Mouse (Mus musculus): Measurements from ENCODE around the gene Rps19bp1. TPM values are rescaled to one million over a fixed set of nuclear protein-coding genes. Genes with fewer than 3 reads are reported as not detected.

The Rps19bp1 gene
- polyA plus RNA-seq, 1 experiment from 2014 or later, result 62.5 TPM

GRCm38 (mm10) chr15:80271858-80272396 lies 7.8 kb upstream of the Rps19bp1 start:
- H3K27me3 ChIP-seq (ENCODE audit: insufficient read depth, poor library complexity, severe bottlenecking), result peaks cover 32% of the 10 kb centered on the region; the same call in 1 of the 2 replicates
- 75% methylated on average over 3 of the region's 3 CpGs for WGBS
- no peak overlapping the region for H3K4me3 ChIP-seq
- no peak overlapping the region for H3K27ac ChIP-seq
- DNase-seq (ENCODE audit: low spot score), result no peak
- peaks cover 7% of the 10 kb centered on the region; the same call in 1 of the 2 replicates for H3K9me3 ChIP-seq
- no peaks in the 10 kb centered on the region for H3K4me1 ChIP-seq
- no peaks in the 10 kb centered on the region for H3K36me3 ChIP-seq

DNA sequence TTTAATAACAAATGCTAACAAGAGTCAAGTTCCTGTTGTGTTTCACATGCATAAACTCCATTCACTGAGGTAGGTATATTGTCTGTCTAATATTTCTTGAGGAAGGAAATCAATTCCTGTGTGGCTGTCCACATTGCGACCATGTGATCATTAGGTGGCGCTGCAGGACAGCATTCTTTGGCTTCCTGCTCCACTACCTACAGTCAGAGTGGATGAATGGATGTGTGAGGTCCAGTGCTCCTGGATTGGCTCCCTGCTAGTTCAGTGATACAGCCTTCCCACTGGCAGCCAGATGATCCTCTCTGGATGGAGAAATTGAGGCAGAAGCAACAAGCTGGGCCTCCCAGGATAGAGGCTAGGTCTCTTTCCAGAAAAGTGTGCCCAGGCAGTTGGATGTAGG lies 2.2 kb upstream of the Rps19bp1 start:
- DNase-seq (ENCODE audit: low spot score), result peak; percentile 88
- 1% methylated on average over 2 of the region's 2 CpGs for WGBS
- no peak overlapping the region for H3K27ac ChIP-seq
- peaks cover 14% of the 10 kb centered on the region for H3K4me1 ChIP-seq
- H3K36me3 ChIP-seq, result no peaks in the 10 kb centered on the region
- no peak overlapping the region for H3K4me3 ChIP-seq
- H3K27me3 ChIP-seq (ENCODE audit: insufficient read depth, poor library complexity, severe bottlenecking), result no peaks in the 10 kb centered on the region
- peaks cover 7% of the 10 kb centered on the region; the same call in 1 of the 2 replicates for H3K9me3 ChIP-seq

GRCm38 (mm10) chr15:80261100-80261499 lies 3.0 kb downstream of the Rps19bp1 start:
- peaks cover 43% of the 10 kb centered on the region for H3K36me3 ChIP-seq
- no peak for DNase-seq (ENCODE audit: low spot score)
- no peaks in the 10 kb centered on the region for H3K9me3 ChIP-seq
- peaks cover 32% of the 10 kb centered on the region for H3K4me1 ChIP-seq
- 82% methylated on average over 7 of the region's 7 CpGs for WGBS
- no peak overlapping the region for H3K4me3 ChIP-seq
- no peak overlapping the region for H3K27ac ChIP-seq
- H3K27me3 ChIP-seq (ENCODE audit: insufficient read depth, poor library complexity, severe bottlenecking), result no peaks in the 10 kb centered on the region

- peak; percentile 91 for DNase-seq (ENCODE audit: low spot score)
- Histone ChIP-seq H3K36me3 (peaks cover 44% of the 10 kb centered on the region), H3K4me3 (no peak overlapping the region), H3K9me3 (no peaks in the 10 kb centered on the region), H3K4me1 (peaks cover 32% of the 10 kb centered on the region), H3K27ac (no peak overlapping the region), H3K27me3 (ENCODE audit: insufficient read depth, poor library complexity, severe bottlenecking) (no peaks in the 10 kb centered on the region)
- WGBS, result 15% methylated on average over 3 of the region's 3 CpGs
Measured at GRCm38 (mm10) chr15:80260677-80261076, 3.4 kb downstream of the Rps19bp1 start.

DNA sequence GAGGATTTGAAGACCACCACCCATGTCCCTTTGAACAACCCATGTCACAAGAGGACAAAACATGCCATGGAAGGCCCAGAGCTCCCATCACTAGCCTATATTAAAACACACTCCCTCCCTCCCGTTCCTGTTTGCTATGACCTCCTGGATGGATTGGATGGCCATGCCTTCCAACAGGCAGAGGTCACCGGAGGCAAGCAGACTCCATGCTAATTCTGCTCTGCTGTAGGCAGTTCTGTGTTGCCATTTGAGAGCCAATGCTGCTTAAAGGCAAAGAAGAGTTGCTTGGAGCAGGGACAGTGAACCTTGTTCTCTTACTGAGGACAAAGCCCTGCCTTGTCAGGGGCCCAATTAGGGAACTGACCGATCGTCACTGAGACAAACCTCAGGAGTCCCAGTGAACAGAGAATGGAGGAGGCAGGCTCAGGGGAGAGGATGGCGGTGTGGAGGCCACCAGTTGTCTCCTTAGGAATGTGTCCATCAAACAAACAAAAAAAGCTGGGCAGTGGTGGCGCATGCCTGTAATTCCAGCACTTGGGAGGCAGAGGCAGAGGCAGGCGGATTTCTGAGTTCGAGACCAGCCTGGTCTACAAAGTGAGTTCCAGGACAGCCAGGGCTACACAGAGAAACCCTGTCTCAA lies 4.6 kb downstream of the Rps19bp1 start:
- Histone ChIP-seq H3K27me3 (ENCODE audit: insufficient read depth, poor library complexity, severe bottlenecking) (no peaks in the 10 kb centered on the region), H3K9me3 (no peaks in the 10 kb centered on the region), H3K4me1 (peaks cover 33% of the 10 kb centered on the region), H3K4me3 (no peak overlapping the region), H3K27ac (no peak overlapping the region), H3K36me3 (peaks cover 44% of the 10 kb centered on the region)
- DNase-seq (ENCODE audit: low spot score), result no peak
- WGBS, result 77% methylated on average over 8 of the region's 8 CpGs

GRCm38 (mm10) chr15:80258240-80259170 lies 5.6 kb downstream of the Rps19bp1 start:
- H3K4me3 ChIP-seq, result no peak overlapping the region; the same call in 1 of the 2 replicates
- DNase-seq (ENCODE audit: low spot score), result peak; percentile 91

DNA sequence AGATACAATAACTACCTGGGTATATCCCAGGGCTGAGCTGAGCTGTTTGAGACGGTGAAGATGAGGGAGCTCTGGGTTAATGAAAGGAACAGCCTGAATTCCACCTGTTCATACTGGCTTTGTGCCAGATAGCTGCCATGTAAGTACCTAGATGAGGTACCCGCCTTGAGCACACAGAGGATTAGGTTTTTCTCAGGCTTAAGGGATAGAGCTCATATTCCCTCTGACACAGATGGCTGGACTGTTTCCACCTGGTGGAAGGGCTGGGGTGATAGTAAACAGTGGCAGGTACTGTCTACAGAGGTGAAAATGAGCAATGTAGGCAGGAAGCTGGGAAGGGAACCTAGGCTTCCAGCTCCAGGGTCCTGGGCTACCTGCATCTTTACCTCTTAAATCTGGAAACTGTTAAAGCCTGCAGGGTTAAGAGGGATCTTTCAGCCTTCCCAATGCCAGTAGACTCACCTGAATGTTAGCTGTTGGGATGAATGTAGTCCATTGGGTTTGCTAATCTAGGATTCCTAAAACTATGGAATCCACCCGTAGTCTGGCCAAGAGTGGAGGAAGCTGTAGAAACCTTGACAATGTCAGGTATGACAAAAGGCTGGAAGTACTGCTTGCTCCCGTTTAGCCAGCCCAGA lies 6.4 kb downstream of the Rps19bp1 start:
- WGBS, result 33% methylated on average over 4 of the region's 4 CpGs
- no peaks in the 10 kb centered on the region for H3K9me3 ChIP-seq
- no peak for DNase-seq (ENCODE audit: low spot score)
- no peaks in the 10 kb centered on the region for H3K27me3 ChIP-seq (ENCODE audit: insufficient read depth, poor library complexity, severe bottlenecking)
- H3K4me3 ChIP-seq, result peak overlapping the region; percentile 77; the same call in 1 of the 2 replicates
- peaks cover 37% of the 10 kb centered on the region for H3K4me1 ChIP-seq
- peak overlapping the region; percentile 67; the same call in 1 of the 2 replicates for H3K27ac ChIP-seq
- H3K36me3 ChIP-seq, result peaks cover 50% of the 10 kb centered on the region

More at GRCm38 (mm10) chr15:80258240-80259170, 5.6 kb downstream of the Rps19bp1 start:
- H3K27ac ChIP-seq, result peak overlapping the region; percentile 67; the same call in 1 of the 2 replicates
- peaks cover 42% of the 10 kb centered on the region for H3K4me1 ChIP-seq
- no peaks in the 10 kb centered on the region for H3K27me3 ChIP-seq (ENCODE audit: insufficient read depth, poor library complexity, severe bottlenecking)
- H3K36me3 ChIP-seq, result peaks cover 44% of the 10 kb centered on the region
- no peaks in the 10 kb centered on the region for H3K9me3 ChIP-seq
- 54% methylated on average over 11 of the region's 11 CpGs for WGBS

DNA sequence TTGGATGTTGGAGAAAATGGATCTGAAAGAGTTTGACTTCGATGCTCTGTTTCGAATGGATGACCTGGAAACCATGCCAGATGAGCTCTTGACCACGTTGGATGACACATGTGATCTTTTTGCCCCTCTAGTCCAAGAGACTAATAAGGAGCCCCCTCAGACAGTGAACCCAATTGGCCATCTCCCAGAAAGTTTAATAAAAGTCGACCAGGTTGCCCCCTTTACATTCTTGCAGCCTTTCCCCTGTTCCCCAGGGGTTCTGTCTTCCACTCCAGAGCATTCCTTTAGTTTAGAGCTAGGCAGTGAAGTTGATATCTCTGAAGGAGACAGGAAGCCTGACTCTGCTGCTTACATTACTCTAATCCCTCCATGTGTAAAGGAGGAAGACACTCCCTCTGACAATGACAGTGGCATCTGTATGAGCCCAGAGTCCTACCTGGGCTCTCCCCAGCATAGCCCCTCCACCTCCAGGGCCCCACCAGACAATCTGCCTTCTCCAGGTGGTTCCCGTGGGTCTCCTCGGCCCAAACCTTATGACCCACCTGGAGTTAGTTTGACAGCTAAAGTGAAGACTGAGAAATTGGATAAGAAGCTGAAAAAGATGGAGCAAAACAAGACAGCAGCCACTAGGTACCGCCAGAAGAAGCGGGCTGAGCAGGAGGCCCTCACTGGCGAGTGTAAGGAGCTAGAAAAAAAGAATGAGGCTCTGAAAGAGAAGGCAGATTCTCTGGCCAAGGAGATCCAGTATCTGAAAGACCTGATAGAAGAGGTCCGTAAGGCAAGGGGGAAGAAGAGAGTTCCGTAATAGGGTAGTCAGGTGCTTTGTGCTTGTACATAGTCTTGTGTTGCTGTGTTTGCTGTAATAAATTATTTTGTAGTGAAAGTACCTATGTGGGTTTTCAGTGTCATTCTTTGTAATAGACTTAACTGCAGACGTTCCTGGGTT lies 7.2 kb downstream of the Rps19bp1 start:
- 67% methylated on average over 12 of the region's 12 CpGs for WGBS
- Histone ChIP-seq H3K4me1 (peaks cover 37% of the 10 kb centered on the region), H3K36me3 (peaks cover 50% of the 10 kb centered on the region)

DNA sequence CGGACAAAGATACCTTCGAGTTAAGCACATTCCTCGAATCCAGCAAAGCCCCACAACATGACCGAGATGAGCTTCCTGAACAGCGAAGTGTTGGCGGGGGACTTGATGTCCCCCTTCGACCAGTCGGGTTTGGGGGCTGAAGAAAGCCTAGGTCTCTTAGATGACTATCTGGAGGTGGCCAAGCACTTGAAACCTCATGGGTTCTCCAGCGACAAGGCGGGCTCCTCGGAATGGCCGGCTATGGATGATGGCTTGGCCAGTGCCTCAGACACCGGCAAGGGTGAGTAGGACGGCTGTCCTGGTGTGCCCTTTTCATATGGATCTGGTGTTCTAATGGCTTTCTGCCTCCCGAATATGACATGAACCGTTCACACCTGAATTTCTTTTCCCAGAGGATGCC lies 7.9 kb downstream of the Rps19bp1 start:
- WGBS, result 9% methylated on average over 16 of the region's 16 CpGs
- peaks cover 44% of the 10 kb centered on the region for H3K4me1 ChIP-seq
- H3K27ac ChIP-seq, result peak overlapping the region; percentile 97
- H3K4me3 ChIP-seq, result peak overlapping the region; percentile 77
- H3K36me3 ChIP-seq, result peaks cover 52% of the 10 kb centered on the region
- H3K9me3 ChIP-seq, result no peaks in the 10 kb centered on the region
- no peak for DNase-seq (ENCODE audit: low spot score)
- no peaks in the 10 kb centered on the region for H3K27me3 ChIP-seq (ENCODE audit: insufficient read depth, poor library complexity, severe bottlenecking)

More for the DNA sequence above, 7.2 kb downstream of the Rps19bp1 start:
- no peaks in the 10 kb centered on the region for H3K27me3 ChIP-seq (ENCODE audit: insufficient read depth, poor library complexity, severe bottlenecking)
- DNase-seq (ENCODE audit: low spot score), result no peak
- peak overlapping the region; percentile 77 for H3K4me3 ChIP-seq
- H3K27ac ChIP-seq, result peak overlapping the region; percentile 97
- H3K9me3 ChIP-seq, result no peaks in the 10 kb centered on the region

- WGBS, result under 1% methylated on average over 51 of the region's 51 CpGs
- peaks cover 50% of the 10 kb centered on the region for H3K4me1 ChIP-seq
- H3K27me3 ChIP-seq (ENCODE audit: insufficient read depth, poor library complexity, severe bottlenecking), result no peaks in the 10 kb centered on the region
- peak; percentile 95 for DNase-seq (ENCODE audit: low spot score)
- peaks cover 53% of the 10 kb centered on the region for H3K36me3 ChIP-seq
- peak overlapping the region; percentile 77 for H3K4me3 ChIP-seq
- peak overlapping the region; percentile 97 for H3K27ac ChIP-seq
- no peaks in the 10 kb centered on the region for H3K9me3 ChIP-seq
Measured at GRCm38 (mm10) chr15:80255646-80256121, 8.4 kb downstream of the Rps19bp1 start.

GRCm38 (mm10) chr15:80254847-80255645 lies 9.1 kb downstream of the Rps19bp1 start, which contains the start of gene Atf4:
Atf4 (plus strand) TSS chr15:80255184.
- Histone ChIP-seq H3K27me3 (ENCODE audit: insufficient read depth, poor library complexity, severe bottlenecking) (no peaks in the 10 kb centered on the region), H3K4me3 (peak within 1 kb of the TSS; percentile 77), H3K36me3 (peaks cover 52% of the 10 kb centered on the region), H3K9me3 (no peaks in the 10 kb centered on the region), H3K27ac (peak within 1 kb of the TSS; percentile 97), H3K4me1 (peaks cover 55% of the 10 kb centered on the region)
- DNase-seq (ENCODE audit: low spot score), result peak; percentile 99
- under 1% methylated on average over 62 of the region's 62 CpGs for WGBS

All from heart, embryonic 10.5 days (tissue).